Mouse (Mus musculus) CD8-positive naive resting alpha-beta T cell, adult 57 days (primary cell): ENCODE results near the gene Myo5a. TPM values are rescaled to one million over a fixed set of nuclear protein-coding genes. Genes with fewer than 3 reads are reported as not detected.

Source experiments
- total RNA-seq: library from RNA; stranded (reverse); gene quantifications from one replicate; pipeline ENCODE4 v1.2.4, GENCODE M21; 2023

The Myo5a gene
- 33.7 TPM for total RNA-seq

DNA sequence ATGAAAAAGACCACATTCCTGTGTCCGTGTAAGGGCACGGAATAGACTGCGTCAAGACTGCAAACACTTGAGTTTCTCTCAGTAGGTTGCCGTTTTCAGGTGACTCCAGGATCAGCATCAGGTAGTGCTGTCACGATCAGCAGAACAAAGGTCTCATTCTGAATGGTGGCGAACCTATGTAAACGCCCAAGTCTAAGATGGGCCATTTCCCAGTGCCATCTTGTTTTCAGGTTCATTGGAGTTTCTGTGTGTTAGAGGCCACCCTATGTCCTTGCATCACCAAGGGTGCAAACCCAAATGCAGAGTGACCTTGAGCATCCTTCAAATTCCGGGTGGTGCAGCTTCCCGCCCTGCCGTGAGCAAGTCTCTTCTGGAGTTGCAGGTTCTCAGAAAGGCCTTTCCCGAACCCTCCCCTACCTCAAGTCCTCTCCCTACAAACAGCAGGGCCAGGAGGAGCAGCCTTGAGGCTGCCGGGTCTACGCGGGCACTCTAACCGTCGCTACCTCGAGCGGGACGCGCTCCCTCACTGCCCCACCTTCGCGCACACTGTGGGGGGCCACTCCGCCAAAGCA, at the start of gene Myo5a:
Gene Myo5a, plus strand, starts transcription at position 559 of the 572 bp plus-strand sequence.

DNA sequence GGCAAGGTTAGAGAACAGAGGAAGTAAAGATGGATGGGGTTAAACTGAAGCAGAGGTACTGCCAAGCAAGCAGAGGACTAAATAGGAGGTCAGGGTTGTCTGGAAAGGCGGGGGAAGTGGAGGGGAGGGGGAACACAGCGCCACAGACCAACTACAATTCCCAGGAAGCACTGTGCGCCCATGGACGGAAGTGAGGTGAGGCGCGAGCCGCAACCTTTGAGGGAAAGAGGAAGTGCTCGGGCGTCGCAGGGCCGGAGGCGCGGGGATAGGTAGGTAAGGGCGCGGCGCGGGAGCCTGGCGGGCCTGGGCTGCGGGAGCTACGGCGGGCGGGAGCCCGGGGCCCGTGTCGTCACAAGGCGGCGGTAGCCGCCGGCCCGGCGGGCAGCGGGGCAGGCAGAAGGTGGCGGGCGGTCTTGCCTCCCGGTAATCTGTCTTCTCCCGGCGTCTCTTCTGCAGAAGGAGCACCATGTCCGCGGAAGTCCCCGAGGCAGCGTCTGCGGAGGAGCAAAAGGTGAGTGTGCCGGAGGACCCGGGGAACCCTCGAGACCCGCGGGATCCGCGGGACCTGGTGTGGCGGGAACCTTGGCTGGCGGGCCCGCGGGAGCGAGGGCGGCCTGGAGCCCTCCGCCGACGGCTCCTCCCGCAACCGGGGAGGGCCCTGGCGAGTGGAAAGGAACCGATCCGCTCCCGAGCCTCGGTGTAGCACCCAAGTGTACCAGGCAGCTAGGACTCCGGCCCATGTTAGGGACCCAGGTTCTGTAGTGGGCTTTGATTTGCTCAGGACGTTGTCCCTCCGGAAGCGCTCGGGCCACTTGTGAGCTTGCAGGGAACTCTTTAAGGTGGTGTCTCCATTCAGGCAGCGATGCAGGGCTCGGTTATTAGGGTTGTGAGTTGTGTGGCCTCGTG, 33.1 kb upstream of the Myo5a start, which contains the start of gene Arpp19:
Gene Arpp19, plus strand, starts transcription at position 164 of the 906 bp plus-strand sequence.

DNA sequence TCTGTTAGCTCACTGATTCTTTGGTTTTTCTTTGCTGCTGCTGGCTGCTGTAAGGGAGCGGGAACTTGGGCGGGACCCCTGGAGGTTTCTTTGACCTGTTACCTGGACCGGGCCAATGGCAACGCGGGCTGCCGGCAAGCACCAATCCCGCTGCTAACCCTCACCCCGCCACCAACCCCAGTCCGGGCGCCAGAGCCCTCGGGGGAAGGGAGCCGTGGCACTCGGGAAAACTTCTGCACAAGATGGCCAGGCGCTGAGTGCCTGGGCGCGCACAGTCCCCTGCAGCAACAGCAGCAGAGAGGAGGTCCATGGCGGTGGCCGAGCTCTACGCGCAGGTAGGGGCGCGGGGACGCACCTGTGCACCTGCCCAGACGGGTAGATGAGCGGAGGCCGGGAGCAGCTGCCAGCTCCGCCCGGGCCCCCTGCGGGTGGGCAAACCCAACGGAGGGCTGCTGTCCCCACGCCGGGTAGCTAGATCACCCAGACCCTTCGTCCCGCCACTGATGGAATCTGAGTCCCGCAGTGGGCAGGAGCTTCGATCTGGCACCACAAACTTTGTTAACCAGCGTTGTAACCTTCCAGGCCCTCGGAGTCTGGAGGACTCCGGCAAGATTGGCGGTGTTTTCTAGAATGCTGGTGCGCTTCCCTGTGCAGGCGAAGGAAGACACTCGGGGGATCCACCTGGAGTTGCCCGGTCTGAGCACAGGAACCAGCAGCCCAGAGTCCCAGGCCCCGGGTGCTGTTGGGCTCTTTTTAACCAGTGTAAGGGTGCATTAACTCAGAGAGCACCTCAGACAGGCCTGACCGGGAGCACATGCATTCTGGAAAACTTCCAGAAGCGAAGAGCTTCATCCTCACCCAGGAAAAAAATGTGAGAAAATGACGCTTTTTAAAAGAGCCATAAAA, 161.3 kb downstream of the Myo5a start, which contains the start of gene Myo5c:
Gene Myo5c, plus strand, starts transcription at position 180 of the 906 bp plus-strand sequence.

Other genes with a start within 250 kb of the Myo5a start
- gene Onecut1, start 209.1 kb upstream of the Myo5a start, total RNA-seq = not detected
- gene Fam214a, start 118.1 kb upstream of the Myo5a start, total RNA-seq = 64.8 TPM
- 101 TPM for gene Arpp19, start 33.4 kb upstream of the Myo5a start, total RNA-seq
- gene Myo5c, start 161.0 kb downstream of the Myo5a start, total RNA-seq = 0.64 TPM
- 2.7 TPM for gene Gnb5, start 235.3 kb downstream of the Myo5a start, total RNA-seq